Mouse (Mus musculus) spleen, adult 2 months (tissue): ENCODE measurements around the gene Nalcn.

Source experiments
- CTCF ChIP-seq: fragments of 200-500 bp; IDR thresholded peaks from 2 replicates; pipeline ENCODE4 v1.5.1; 2011; ENCODE audit warnings: mild to moderate bottlenecking, inconsistent platforms; ENCODE audit not compliant: insufficient read depth, insufficient read length, insufficient replicate concordance; ENCODE audit errors: extremely low read depth
- POLR2A ChIP-seq: fragments of 200-500 bp; IDR thresholded peaks from 2 replicates; pipeline ENCODE4 v1.6.1; 2011; ENCODE audit warnings: low read depth, low read length, inconsistent platforms

- no peak for TF ChIP-seq CTCF
- no peak for TF ChIP-seq POLR2A
Observed at GRCm38 (mm10) chr14:123542362-123542761, 84.6 kb downstream of the Nalcn start.
